Mouse (Mus musculus): ENCODE measurements at regions not wholly inside any gene's neighbourhood (a gene's known extent, or its start where the extent isn't known, plus 50 kb on each side); places are given as distances from the start of the nearest gene placed in this dataset.

GRCm38 (mm10) chr13:97825801-97826576 is 65.6 kb upstream of the Gm10260 start:
- WGBS = 22% methylated on average over 22 of the region's 22 CpGs
- peak; percentile 76 for ATAC-seq (replicated peaks; ENCODE audit: low FRiP score)

DNA sequence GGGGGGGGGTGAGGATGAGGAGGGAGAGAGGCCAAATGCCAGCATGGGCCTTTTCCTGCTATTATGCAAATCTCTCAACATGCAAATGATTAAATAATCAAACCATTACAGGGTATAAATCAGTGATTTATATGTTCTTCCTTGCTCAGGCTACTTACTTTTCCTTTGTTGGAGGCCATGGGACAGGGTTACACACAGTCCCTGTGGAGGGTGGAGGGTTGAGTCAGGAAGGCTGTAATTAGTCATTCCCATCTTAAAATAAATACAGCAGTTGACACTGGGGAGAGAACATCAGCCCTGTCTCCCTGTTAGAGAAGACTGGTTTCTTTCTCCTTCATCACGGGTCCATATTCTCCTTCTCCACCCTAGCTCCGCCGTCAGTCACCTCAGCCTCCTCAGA is 64.9 kb upstream of the Gm10260 start:
- H3K4me2 ChIP-seq (ENCODE audit: low read depth, low read length, severe bottlenecking) = peak overlapping the region; percentile 9; the same call in 1 of the 2 replicates
- no peaks in the 10 kb centered on the region for H3K36me3 ChIP-seq (ENCODE audit: control insufficient read depth, insufficient read depth, low read length)
- 13% methylated on average over 3 of the region's 3 CpGs for WGBS
- no peaks in the 10 kb centered on the region for H3K9me3 ChIP-seq (ENCODE audit: control insufficient read depth, low read length)
- H3K27ac ChIP-seq (ENCODE audit: low read depth, low read length) = peak overlapping the region; percentile 65; the same call in 1 of the 2 replicates
- no peak overlapping the region for H3K9ac ChIP-seq (ENCODE audit: low read length)
- H3K27me3 ChIP-seq (ENCODE audit: control insufficient read depth, insufficient read depth, low read length) = no peaks in the 10 kb centered on the region
- DNase-seq (ENCODE audit: low spot score) = no peak
- H3K4me3 ChIP-seq (ENCODE audit: low read depth, low read length) = no peak overlapping the region
- peaks cover 8% of the 10 kb centered on the region; the same call in 1 of the 2 replicates for H3K4me1 ChIP-seq (replicated peaks; ENCODE audit: control insufficient read depth, insufficient read depth, low read length)
- ATAC-seq (replicated peaks; ENCODE audit: low FRiP score) = peak; percentile 26

More at GRCm38 (mm10) chr13:97825801-97826576, 65.6 kb upstream of the Gm10260 start:
- Histone ChIP-seq H3K9ac (ENCODE audit: low read length) (no peak overlapping the region), H3K4me2 (ENCODE audit: low read depth, low read length, severe bottlenecking) (peak overlapping the region; percentile 9; the same call in 1 of the 2 replicates), H3K27ac (ENCODE audit: low read depth, low read length) (peak overlapping the region; percentile 65; the same call in 1 of the 2 replicates), H3K36me3 (ENCODE audit: control insufficient read depth, insufficient read depth, low read length) (no peaks in the 10 kb centered on the region), H3K9me3 (ENCODE audit: control insufficient read depth, low read length) (no peaks in the 10 kb centered on the region), H3K4me1 (replicated peaks; ENCODE audit: control insufficient read depth, insufficient read depth, low read length) (peaks cover 8% of the 10 kb centered on the region; the same call in 1 of the 2 replicates), H3K4me3 (ENCODE audit: low read depth, low read length) (no peak overlapping the region), H3K27me3 (ENCODE audit: control insufficient read depth, insufficient read depth, low read length) (no peaks in the 10 kb centered on the region)
- peak; percentile 66 for DNase-seq (ENCODE audit: low spot score)

GRCm38 (mm10) chr13:97824071-97824716 is 63.8 kb upstream of the Gm10260 start:
- no peak overlapping the region for H3K4me3 ChIP-seq (ENCODE audit: low read depth, low read length)
- DNase-seq (ENCODE audit: low spot score) (peak; percentile 57), ATAC-seq (replicated peaks; ENCODE audit: low FRiP score) (peak; percentile 79)
- 32% methylated on average over 20 of the region's 20 CpGs for WGBS
- H3K4me1 ChIP-seq (replicated peaks; ENCODE audit: control insufficient read depth, insufficient read depth, low read length) = peaks cover 8% of the 10 kb centered on the region; the same call in 1 of the 2 replicates
- no peaks in the 10 kb centered on the region for H3K27me3 ChIP-seq (ENCODE audit: control insufficient read depth, insufficient read depth, low read length)
- peak overlapping the region; percentile 16 for H3K4me2 ChIP-seq (ENCODE audit: low read depth, low read length, severe bottlenecking)
- H3K9ac ChIP-seq (ENCODE audit: low read length) = no peak overlapping the region; the same call in 1 of the 2 replicates
- H3K36me3 ChIP-seq (ENCODE audit: control insufficient read depth, insufficient read depth, low read length) = no peaks in the 10 kb centered on the region
- peak overlapping the region; percentile 48 for H3K27ac ChIP-seq (ENCODE audit: low read depth, low read length)
- H3K9me3 ChIP-seq (ENCODE audit: control insufficient read depth, low read length) = no peaks in the 10 kb centered on the region

- no peak overlapping the region for H3K4me3 ChIP-seq (ENCODE audit: low read depth, low read length)
- H3K9ac ChIP-seq (ENCODE audit: low read length) = no peak overlapping the region
- H3K27me3 ChIP-seq (ENCODE audit: control insufficient read depth, insufficient read depth, low read length) = no peaks in the 10 kb centered on the region
- H3K36me3 ChIP-seq (ENCODE audit: control insufficient read depth, insufficient read depth, low read length) = no peaks in the 10 kb centered on the region
- ATAC-seq (replicated peaks; ENCODE audit: low FRiP score) (no peak), DNase-seq (ENCODE audit: low spot score) (no peak)
- H3K4me1 ChIP-seq (replicated peaks; ENCODE audit: control insufficient read depth, insufficient read depth, low read length) = peaks cover 8% of the 10 kb centered on the region; the same call in 1 of the 2 replicates
- 82% methylated on average over 2 of the region's 2 CpGs for WGBS
- no peak overlapping the region for H3K4me2 ChIP-seq (ENCODE audit: low read depth, low read length, severe bottlenecking)
- no peaks in the 10 kb centered on the region for H3K9me3 ChIP-seq (ENCODE audit: control insufficient read depth, low read length)
- H3K27ac ChIP-seq (ENCODE audit: low read depth, low read length) = no peak overlapping the region
Measured at GRCm38 (mm10) chr13:97821630-97822029, 61.2 kb upstream of the Gm10260 start.

DNA sequence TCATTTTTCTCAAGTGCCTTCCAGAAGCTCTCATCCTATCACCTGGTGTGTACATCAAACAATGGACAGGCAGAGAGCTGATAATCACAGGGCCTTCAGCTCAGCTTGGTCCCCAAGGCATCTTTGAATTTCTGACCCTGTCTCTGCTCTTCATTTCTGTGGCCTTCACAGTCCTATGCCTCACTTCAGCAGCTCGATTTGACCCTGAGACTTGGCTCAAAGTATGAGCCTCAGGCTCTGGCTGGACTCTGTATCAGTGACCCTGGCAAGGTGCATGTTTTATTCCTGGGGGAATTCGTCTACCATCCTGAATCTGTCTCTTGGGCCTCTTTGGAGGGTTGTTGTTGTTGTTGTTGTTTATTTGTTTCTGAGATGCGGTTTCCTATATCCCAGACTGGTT is 60.6 kb upstream of the Gm10260 start:
- H3K27ac ChIP-seq (ENCODE audit: low read depth, low read length) = no peak overlapping the region
- no peaks in the 10 kb centered on the region for H3K27me3 ChIP-seq (ENCODE audit: control insufficient read depth, insufficient read depth, low read length)
- H3K36me3 ChIP-seq (ENCODE audit: control insufficient read depth, insufficient read depth, low read length) = no peaks in the 10 kb centered on the region
- DNase-seq (ENCODE audit: low spot score) (no peak), ATAC-seq (replicated peaks; ENCODE audit: low FRiP score) (no peak)
- H3K9ac ChIP-seq (ENCODE audit: low read length) = no peak overlapping the region
- H3K4me1 ChIP-seq (replicated peaks; ENCODE audit: control insufficient read depth, insufficient read depth, low read length) = peaks cover 6% of the 10 kb centered on the region; the same call in 1 of the 2 replicates
- WGBS = 81% methylated on average over 3 of the region's 3 CpGs
- no peaks in the 10 kb centered on the region for H3K9me3 ChIP-seq (ENCODE audit: control insufficient read depth, low read length)
- H3K4me2 ChIP-seq (ENCODE audit: low read depth, low read length, severe bottlenecking) = no peak overlapping the region
- no peak overlapping the region for H3K4me3 ChIP-seq (ENCODE audit: low read depth, low read length)

DNA sequence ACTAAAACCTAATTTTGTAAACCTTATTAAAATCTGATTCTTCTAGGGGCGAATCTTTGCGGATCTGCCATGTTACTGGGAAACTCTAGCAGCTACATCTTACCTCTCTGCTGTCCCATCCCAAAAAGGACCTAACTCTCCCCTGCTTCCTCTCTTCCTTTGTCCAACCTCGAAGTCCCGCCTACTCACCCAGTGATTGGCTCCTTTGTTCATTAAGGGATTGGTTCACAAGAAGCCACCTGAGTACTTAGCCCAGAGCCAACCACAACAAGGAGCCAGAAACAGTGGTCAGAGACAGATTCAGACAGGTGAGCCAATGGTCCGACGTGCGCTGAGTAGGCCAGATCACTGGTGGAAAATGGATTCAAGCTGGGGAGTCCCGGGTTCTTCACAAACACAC is 60.0 kb upstream of the Gm10260 start:
- Histone ChIP-seq H3K4me1 (replicated peaks; ENCODE audit: control insufficient read depth, insufficient read depth, low read length) (peaks cover 5% of the 10 kb centered on the region; the same call in 1 of the 2 replicates), H3K4me3 (ENCODE audit: low read depth, low read length) (no peak overlapping the region), H3K36me3 (ENCODE audit: control insufficient read depth, insufficient read depth, low read length) (no peaks in the 10 kb centered on the region), H3K9me3 (ENCODE audit: control insufficient read depth, low read length) (no peaks in the 10 kb centered on the region), H3K27ac (ENCODE audit: low read depth, low read length) (no peak overlapping the region), H3K27me3 (ENCODE audit: control insufficient read depth, insufficient read depth, low read length) (no peaks in the 10 kb centered on the region), H3K9ac (ENCODE audit: low read length) (no peak overlapping the region), H3K4me2 (ENCODE audit: low read depth, low read length, severe bottlenecking) (no peak overlapping the region)
- WGBS = 93% methylated on average over 8 of the region's 8 CpGs
- DNase-seq (ENCODE audit: low spot score) (no peak), ATAC-seq (replicated peaks; ENCODE audit: low FRiP score) (no peak)

- 90% methylated on average over 9 of the region's 9 CpGs for WGBS
- H3K4me1 ChIP-seq (replicated peaks; ENCODE audit: control insufficient read depth, insufficient read depth, low read length) = no peaks in the 10 kb centered on the region
- ATAC-seq (replicated peaks; ENCODE audit: low FRiP score) (no peak), DNase-seq (ENCODE audit: low spot score) (no peak)
- no peaks in the 10 kb centered on the region for H3K36me3 ChIP-seq (ENCODE audit: control insufficient read depth, insufficient read depth, low read length)
- no peak overlapping the region for H3K27ac ChIP-seq (ENCODE audit: low read depth, low read length)
- no peak overlapping the region for H3K9ac ChIP-seq (ENCODE audit: low read length)
- no peak overlapping the region for H3K4me2 ChIP-seq (ENCODE audit: low read depth, low read length, severe bottlenecking)
- no peaks in the 10 kb centered on the region for H3K9me3 ChIP-seq (ENCODE audit: control insufficient read depth, low read length)
- H3K27me3 ChIP-seq (ENCODE audit: control insufficient read depth, insufficient read depth, low read length) = no peaks in the 10 kb centered on the region
- no peak overlapping the region for H3K4me3 ChIP-seq (ENCODE audit: low read depth, low read length)
Measured at GRCm38 (mm10) chr13:97819036-97819435, 58.6 kb upstream of the Gm10260 start.

DNA sequence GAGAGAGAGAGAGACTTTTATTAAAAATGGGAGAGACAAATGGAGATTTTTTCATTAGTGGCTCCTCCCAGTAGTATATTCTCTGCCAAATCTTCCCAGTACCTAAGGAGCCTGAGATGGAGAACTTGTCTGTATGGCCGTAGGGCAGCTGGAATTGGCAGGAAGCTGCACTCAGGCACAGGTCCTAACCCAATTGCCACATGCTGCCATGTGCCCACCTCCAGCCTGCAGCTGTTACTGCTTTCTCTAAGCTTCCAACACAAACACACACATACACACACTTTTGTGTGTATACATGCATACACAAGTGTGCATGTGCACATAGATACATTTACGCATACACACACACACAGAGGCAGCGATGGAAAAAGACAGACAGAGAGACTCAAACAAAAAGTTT is 56.5 kb upstream of the Gm10260 start:
- 87% methylated on average over 3 of the region's 3 CpGs for WGBS
- H3K9me3 ChIP-seq (ENCODE audit: control insufficient read depth, low read length) = no peaks in the 10 kb centered on the region
- H3K9ac ChIP-seq (ENCODE audit: low read length) = no peak overlapping the region
- H3K4me1 ChIP-seq (replicated peaks; ENCODE audit: control insufficient read depth, insufficient read depth, low read length) = no peaks in the 10 kb centered on the region
- no peaks in the 10 kb centered on the region for H3K36me3 ChIP-seq (ENCODE audit: control insufficient read depth, insufficient read depth, low read length)
- H3K4me2 ChIP-seq (ENCODE audit: low read depth, low read length, severe bottlenecking) = no peak overlapping the region
- no peak for ATAC-seq (replicated peaks; ENCODE audit: low FRiP score)
- H3K27me3 ChIP-seq (ENCODE audit: control insufficient read depth, insufficient read depth, low read length) = no peaks in the 10 kb centered on the region
- no peak for DNase-seq (ENCODE audit: low spot score)
- no peak overlapping the region for H3K27ac ChIP-seq (ENCODE audit: low read depth, low read length)
- no peak overlapping the region for H3K4me3 ChIP-seq (ENCODE audit: low read depth, low read length)
